Mouse (Mus musculus) embryonic facial prominence, embryonic 15.5 days (tissue): Measurements from ENCODE around the gene Zfp322a. TPM values are rescaled to one million over a fixed set of nuclear protein-coding genes. Genes with fewer than 3 reads are reported as not detected.
"Not testable (repeated sequence)": the region's sequence is repeated elsewhere in the genome, so short reads cannot be mapped to it uniquely, and the experiment has no call there.

Experiments
- ATAC-seq: fragments of 200-750 bp; cut with Nextera tagmentation; 2 replicates; pipeline ENCODE4 v1.8.0; 2017; ENCODE audit warnings: low read depth, moderate TSS enrichment; ENCODE audit not compliant: insufficient number of reproducible peaks, low FRiP score, low TSS enrichment
- H3K27ac ChIP-seq: fragments of 300-500 bp; sonication (generic); replicated peaks from 2 replicates; pipeline ENCODE4 v1.5.1; 2015; ENCODE audit warnings: mild to moderate bottlenecking, inconsistent platforms
- H3K27me3 ChIP-seq: fragments of 300-500 bp; sonication (generic); 2 replicates; pipeline ENCODE4 v1.6.1; 2015; ENCODE audit warnings: inconsistent platforms
- H3K36me3 ChIP-seq: fragments of 300-500 bp; sonication (generic); 2 replicates; pipeline ENCODE4 v1.6.1; 2015; ENCODE audit warnings: mild to moderate bottlenecking, inconsistent platforms
- H3K4me1 ChIP-seq: fragments of 300-500 bp; sonication (generic); 2 replicates; pipeline ENCODE4 v1.6.1; 2015; ENCODE audit warnings: inconsistent platforms
- H3K4me2 ChIP-seq: fragments of 300-500 bp; sonication (generic); replicated peaks from 2 replicates; pipeline ENCODE4 v1.6.1; 2015; ENCODE audit warnings: mild to moderate bottlenecking, inconsistent platforms
- H3K4me3 ChIP-seq: fragments of 300-500 bp; sonication (generic); replicated peaks from 2 replicates; pipeline ENCODE4 v1.5.1; 2015; ENCODE audit warnings: mild to moderate bottlenecking, inconsistent platforms
- H3K9ac ChIP-seq: fragments of 300-500 bp; sonication (generic); 2 replicates; pipeline ENCODE4 v1.6.1; 2015; ENCODE audit warnings: inconsistent platforms
- H3K9me3 ChIP-seq: fragments of 300-500 bp; sonication (generic); replicated peaks from 2 replicates; pipeline ENCODE4 v1.6.1; 2016; ENCODE audit warnings: inconsistent platforms
- WGBS: fragments of 180-500 bp; shearing (Covaris S2); methylation state at CpG from one replicate; pipeline ENCODE4 v1.1.7; 2015; 5-methylcytosine and 5-hydroxymethylcytosine counted together
- polyA plus RNA-seq: library from polyadenylated mRNA; unstranded; fragments of >200 nt; fragmentation: Nextera tagmentation; extraction: Ambion mirVana; gene quantifications from 2 replicates; pipeline ENCODE4 v1.2.1, GENCODE M21; 2015

Zfp322a gene
- polyA plus RNA-seq, 1 experiment from 2014 or later = 43.1 TPM

- Histone ChIP-seq H3K4me2 (peak overlapping the region; percentile 77), H3K9me3 (0 out of 2 replicates have a peak, but pooled peaks cover under 1% of the 10 kb centered on the region), H3K27me3 (peaks cover 43% of the 10 kb centered on the region), H3K9ac (no peak overlapping the region), H3K4me3 (peak overlapping the region; percentile 40), H3K27ac (no peak overlapping the region), H3K4me1 (peaks cover 6% of the 10 kb centered on the region; the same call in 1 of the 2 replicates), H3K36me3 (no peaks in the 10 kb centered on the region)
- under 1% methylated on average over 31 of the region's 31 CpGs for WGBS
- ATAC-seq = no peak
These were observed 27.3 kb upstream of the Zfp322a start for GRCm38 (mm10) chr13:23396246-23396703.

- peak overlapping the region; percentile 77 for H3K4me2 ChIP-seq
- peak overlapping the region; percentile 40 for H3K4me3 ChIP-seq
- no peak for ATAC-seq
- H3K27me3 ChIP-seq = peaks cover 41% of the 10 kb centered on the region
- H3K9me3 ChIP-seq = no peaks in the 10 kb centered on the region
- H3K36me3 ChIP-seq = no peaks in the 10 kb centered on the region
- H3K9ac ChIP-seq = no peak overlapping the region
- WGBS = 2% methylated on average over 43 of the region's 43 CpGs
- no peak overlapping the region for H3K27ac ChIP-seq
- H3K4me1 ChIP-seq = peaks cover 6% of the 10 kb centered on the region; the same call in 1 of the 2 replicates
These were observed 26.6 kb upstream of the Zfp322a start for GRCm38 (mm10) chr13:23395301-23396245.

- no peaks in the 10 kb centered on the region for H3K9me3 ChIP-seq
- WGBS = 69% methylated on average over 1 of the region's 1 CpGs
- no peak overlapping the region for H3K4me3 ChIP-seq
- H3K9ac ChIP-seq = no peak overlapping the region
- H3K27me3 ChIP-seq = no peaks in the 10 kb centered on the region
- H3K4me2 ChIP-seq = no peak overlapping the region
- no peaks in the 10 kb centered on the region for H3K36me3 ChIP-seq
- no peaks in the 10 kb centered on the region for H3K4me1 ChIP-seq
- H3K27ac ChIP-seq = no peak overlapping the region
- ATAC-seq = no peak
These were observed 18.5 kb upstream of the Zfp322a start for GRCm38 (mm10) chr13:23387548-23387947.

GRCm38 (mm10) chr13:23383127-23383526 is 14.1 kb upstream of the Zfp322a start:
- Histone ChIP-seq H3K4me1 (no peaks in the 10 kb centered on the region), H3K4me3 (no peak overlapping the region), H3K27ac (no peak overlapping the region), H3K27me3 (no peaks in the 10 kb centered on the region), H3K9me3 (no peaks in the 10 kb centered on the region), H3K4me2 (no peak overlapping the region), H3K9ac (no peak overlapping the region), H3K36me3 (no peaks in the 10 kb centered on the region)
- ATAC-seq = no peak
- WGBS = 52% methylated on average over 1 of the region's 1 CpGs

- WGBS = 73% methylated on average over 1 of the region's 1 CpGs
- Histone ChIP-seq H3K4me1 (peaks cover 10% of the 10 kb centered on the region), H3K36me3 (no peaks in the 10 kb centered on the region), H3K4me3 (no peak overlapping the region), H3K27me3 (no peaks in the 10 kb centered on the region), H3K9me3 (no peaks in the 10 kb centered on the region), H3K27ac (no peak overlapping the region), H3K9ac (no peak overlapping the region), H3K4me2 (no peak overlapping the region)
- ATAC-seq = no peak
These were observed 3.4 kb upstream of the Zfp322a start for GRCm38 (mm10) chr13:23372433-23372832.

GRCm38 (mm10) chr13:23370075-23370474 is 1.1 kb upstream of the Zfp322a start:
- ATAC-seq = no peak
- Histone ChIP-seq H3K27ac (no peak overlapping the region), H3K9me3 (no peaks in the 10 kb centered on the region), H3K9ac (no peak overlapping the region), H3K27me3 (no peaks in the 10 kb centered on the region), H3K4me2 (peak overlapping the region; percentile 65), H3K4me3 (no peak overlapping the region; the same call in 1 of the 2 replicates), H3K4me1 (peaks cover 13% of the 10 kb centered on the region), H3K36me3 (no peaks in the 10 kb centered on the region)
- 92% methylated on average over 4 of the region's 4 CpGs for WGBS

GRCm38 (mm10) chr13:23369421-23369765 is 385 bp upstream of the Zfp322a start:
- 0% methylated on average over 10 of the region's 10 CpGs for WGBS
- Histone ChIP-seq H3K9me3 (no peaks in the 10 kb centered on the region), H3K36me3 (no peaks in the 10 kb centered on the region; the same call in 1 of the 2 replicates), H3K9ac (peak overlapping the region; percentile 58), H3K27me3 (no peaks in the 10 kb centered on the region), H3K4me1 (peaks cover 13% of the 10 kb centered on the region), H3K4me3 (peak overlapping the region; percentile 86), H3K4me2 (peak overlapping the region; percentile 65), H3K27ac (peak overlapping the region; percentile 96)
- ATAC-seq = no peak

GRCm38 (mm10) chr13:23361536-23361935 is 7.5 kb downstream of the Zfp322a start:
- no peaks in the 10 kb centered on the region for H3K9me3 ChIP-seq

GRCm38 (mm10) chr13:23354541-23354940 is 14.5 kb downstream of the Zfp322a start:
- WGBS = 90% methylated on average over 5 of the region's 5 CpGs
- not testable (repeated sequence) for H3K4me1 ChIP-seq, H3K27me3 ChIP-seq, H3K9me3 ChIP-seq, ATAC-seq, H3K9ac ChIP-seq, H3K27ac ChIP-seq, H3K4me3 ChIP-seq, H3K4me2 ChIP-seq
- H3K36me3 ChIP-seq = peaks cover 44% of the 10 kb centered on the region

More at GRCm38 (mm10) chr13:23361536-23361935, 7.5 kb downstream of the Zfp322a start:
- Histone ChIP-seq H3K4me1 (no peaks in the 10 kb centered on the region), H3K27me3 (no peaks in the 10 kb centered on the region), H3K9ac (no peak overlapping the region), H3K27ac (no peak overlapping the region), H3K36me3 (peaks cover 47% of the 10 kb centered on the region), H3K4me3 (no peak overlapping the region), H3K4me2 (no peak overlapping the region)
- 80% methylated on average over 4 of the region's 4 CpGs for WGBS
- no peak for ATAC-seq

- Histone ChIP-seq H3K27me3 (peaks cover 35% of the 10 kb centered on the region), H3K4me2 (no peak overlapping the region)
- no peak for ATAC-seq
These were observed 51.6 kb downstream of the Zfp322a start for GRCm38 (mm10) chr13:23317305-23317889.

GRCm38 (mm10) chr13:23312909-23313669 is 55.9 kb downstream of the Zfp322a start:
- H3K27ac ChIP-seq = no peak overlapping the region
- H3K4me1 ChIP-seq = peaks cover 18% of the 10 kb centered on the region
- H3K4me2 ChIP-seq = peak overlapping the region; percentile 63
- H3K27me3 ChIP-seq = peaks cover 74% of the 10 kb centered on the region
- H3K9ac ChIP-seq = no peak overlapping the region
- H3K4me3 ChIP-seq = peak overlapping the region; percentile 40
- H3K9me3 ChIP-seq = no peaks in the 10 kb centered on the region
- ATAC-seq = no peak
- 1% methylated on average over 42 of the region's 42 CpGs for WGBS
- H3K36me3 ChIP-seq = no peaks in the 10 kb centered on the region

More at GRCm38 (mm10) chr13:23317305-23317889, 51.6 kb downstream of the Zfp322a start:
- no peak overlapping the region for H3K9ac ChIP-seq
- H3K9me3 ChIP-seq = no peaks in the 10 kb centered on the region
- no peak overlapping the region for H3K27ac ChIP-seq
- H3K4me3 ChIP-seq = no peak overlapping the region
- WGBS = 6% methylated on average over 18 of the region's 18 CpGs
- H3K36me3 ChIP-seq = no peaks in the 10 kb centered on the region
- peaks cover 9% of the 10 kb centered on the region for H3K4me1 ChIP-seq
